Mouse (Mus musculus): ENCODE results near the gene Btnl10.
A peak's percentile ranks its signal among the peaks of the same experiment; 100 is the strongest.

The Btnl10 gene

DNA sequence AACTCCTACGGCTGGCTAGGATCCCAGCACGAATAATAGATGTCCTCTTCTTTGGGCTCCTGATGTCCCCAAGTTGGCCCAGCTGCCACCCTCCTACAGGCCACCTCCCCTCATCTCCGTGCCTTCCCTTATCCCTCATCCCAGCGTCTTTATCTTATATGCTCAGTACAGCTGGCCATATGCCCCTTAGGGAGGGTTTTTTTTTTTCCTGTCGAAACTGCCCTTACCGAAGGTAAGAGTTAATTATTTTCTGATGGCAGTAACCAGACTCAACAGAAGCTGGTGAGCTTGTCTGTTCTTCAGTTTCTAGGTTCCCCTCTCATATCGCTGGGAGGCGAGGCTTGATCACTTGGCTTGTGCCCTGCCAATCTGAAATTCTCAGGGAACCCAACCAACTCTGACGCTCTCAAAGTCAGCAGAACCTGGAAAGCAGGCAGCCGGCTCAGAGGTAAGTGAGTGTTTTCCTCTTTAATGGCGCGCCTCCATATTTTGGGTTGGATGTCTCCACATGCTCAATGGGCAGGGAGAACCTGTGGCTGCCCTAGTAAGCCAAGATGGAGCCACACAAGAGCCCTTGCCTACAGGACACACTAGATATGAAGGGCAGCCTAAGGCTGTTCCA, at the start of gene Btnl10:
Gene Btnl10, plus strand, starts transcription at position 164 of the 622 bp plus-strand sequence.
- DNase-seq (ENCODE audit: low read depth, low spot score) = no peak

DNA sequence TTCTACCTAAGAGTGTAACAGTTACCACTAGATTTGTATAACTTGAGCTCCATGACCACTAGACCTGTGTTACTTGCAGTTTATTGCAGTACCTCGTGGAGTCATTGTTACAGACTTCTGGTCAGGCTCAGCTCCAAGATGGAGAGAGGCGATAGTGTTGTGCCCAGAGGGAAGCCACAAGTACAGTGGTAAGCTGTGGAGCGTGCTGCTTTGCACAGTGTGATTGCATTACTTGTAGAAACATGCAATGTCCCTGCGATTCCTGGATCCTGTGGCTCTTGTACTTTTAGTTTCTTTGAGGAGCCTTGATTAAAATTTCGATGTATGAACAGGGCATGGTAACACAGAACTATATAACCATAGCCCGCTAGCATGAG, 49.8 kb upstream of the Btnl10 start:
- no peak for DNase-seq (ENCODE audit: low read depth, low spot score)

DNA sequence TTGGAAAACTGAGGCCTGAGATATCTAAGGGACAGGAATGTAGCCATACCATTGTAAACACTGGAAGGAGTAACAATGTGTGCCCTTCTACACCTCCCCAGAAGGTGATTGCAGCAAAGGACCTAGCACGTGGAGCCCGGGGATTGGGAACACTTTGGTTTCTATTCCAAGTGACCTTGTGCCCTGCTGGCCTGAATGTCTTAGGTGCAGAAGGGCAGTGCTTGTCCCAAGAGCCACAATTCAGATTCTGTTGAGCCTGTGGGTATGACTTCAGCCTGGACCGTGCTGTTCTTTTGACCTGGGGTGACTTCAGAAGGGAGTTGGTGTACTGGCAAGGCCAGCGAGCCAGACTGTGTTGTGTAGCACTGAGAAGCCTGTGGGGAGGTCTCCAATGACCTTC, 46.7 kb upstream of the Btnl10 start:
- no peak for DNase-seq (ENCODE audit: low read depth, low spot score)

DNA sequence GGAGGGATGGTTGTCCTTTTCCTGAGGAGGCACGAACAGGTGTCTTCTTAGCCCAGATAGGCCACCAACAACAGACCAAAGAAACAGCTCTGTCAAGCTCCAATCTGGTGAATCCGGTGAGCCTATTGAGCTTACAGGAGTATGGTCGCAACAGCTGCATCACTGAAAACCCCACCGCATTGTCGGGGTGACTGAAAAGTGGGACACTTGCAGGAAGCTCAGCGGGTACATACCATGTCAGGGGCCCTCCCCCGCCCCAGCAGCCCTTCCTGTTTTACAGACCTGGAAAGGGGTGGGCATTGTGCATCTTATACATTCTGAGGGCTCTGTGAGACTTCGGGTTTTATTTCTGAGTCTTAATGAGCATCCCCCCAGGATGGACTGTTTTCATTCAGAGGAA, 34.0 kb upstream of the Btnl10 start:
- no peak for DNase-seq (ENCODE audit: low read depth, low spot score)

DNA sequence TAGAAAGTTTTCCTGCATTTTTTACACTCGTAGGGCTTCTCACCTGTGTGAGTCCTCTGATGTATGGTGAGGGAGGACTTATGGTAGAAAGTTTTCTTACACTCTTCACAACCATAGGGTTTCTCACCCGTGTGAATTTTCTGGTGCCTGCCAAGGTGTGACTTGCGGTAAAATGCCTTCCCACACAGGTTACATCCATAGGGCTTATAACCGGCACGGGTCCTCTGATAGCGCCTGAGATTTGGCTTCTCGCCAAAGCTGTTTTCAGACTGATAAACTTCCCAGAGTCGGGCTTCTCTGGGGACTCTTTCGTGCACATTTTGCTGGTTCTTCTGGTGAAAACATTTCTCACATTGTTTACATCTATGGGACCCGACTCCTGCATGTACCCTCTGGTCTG, 27.2 kb upstream of the Btnl10 start:
- DNase-seq (ENCODE audit: low read depth, low spot score) = no peak

DNA sequence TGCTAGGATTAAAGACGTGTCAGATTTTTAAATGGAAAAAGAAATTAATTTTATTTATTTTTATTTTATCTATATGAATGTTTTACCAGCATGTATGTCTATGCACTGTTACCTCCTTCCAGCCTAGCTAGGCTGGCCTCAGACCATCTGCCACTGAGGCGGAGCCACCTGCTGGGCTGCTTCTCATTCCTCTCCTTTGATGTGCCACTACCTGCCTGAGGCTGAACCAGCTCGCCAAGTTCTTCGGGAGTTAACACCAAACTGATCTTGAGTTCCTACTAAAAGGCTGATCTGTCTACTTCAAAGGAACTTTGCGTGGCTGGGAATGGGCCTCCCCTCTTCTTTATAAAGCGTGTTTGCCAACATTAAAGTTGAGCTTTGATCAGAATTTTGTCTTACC, 23.3 kb upstream of the Btnl10 start:
- DNase-seq (ENCODE audit: low read depth, low spot score) = no peak

DNA sequence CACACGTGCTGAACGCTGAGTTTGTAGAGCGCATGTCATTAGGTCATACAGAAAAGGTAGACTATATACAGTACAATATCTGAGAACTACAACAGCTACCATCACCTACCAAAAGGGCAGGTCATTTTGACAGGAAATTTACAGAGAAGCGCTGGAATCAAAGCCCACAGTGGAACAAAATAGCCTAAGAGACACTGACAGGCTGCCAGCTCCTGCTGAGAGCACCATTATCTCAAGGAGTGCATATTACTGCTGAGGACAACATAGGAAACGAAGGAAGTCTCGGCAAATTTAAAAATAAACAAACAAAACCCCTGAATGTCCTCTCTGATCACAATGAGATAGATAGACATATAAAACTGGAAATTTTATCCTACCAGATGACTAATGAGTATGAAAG, 20.2 kb upstream of the Btnl10 start:
- DNase-seq (ENCODE audit: low read depth, low spot score) = no peak

DNA sequence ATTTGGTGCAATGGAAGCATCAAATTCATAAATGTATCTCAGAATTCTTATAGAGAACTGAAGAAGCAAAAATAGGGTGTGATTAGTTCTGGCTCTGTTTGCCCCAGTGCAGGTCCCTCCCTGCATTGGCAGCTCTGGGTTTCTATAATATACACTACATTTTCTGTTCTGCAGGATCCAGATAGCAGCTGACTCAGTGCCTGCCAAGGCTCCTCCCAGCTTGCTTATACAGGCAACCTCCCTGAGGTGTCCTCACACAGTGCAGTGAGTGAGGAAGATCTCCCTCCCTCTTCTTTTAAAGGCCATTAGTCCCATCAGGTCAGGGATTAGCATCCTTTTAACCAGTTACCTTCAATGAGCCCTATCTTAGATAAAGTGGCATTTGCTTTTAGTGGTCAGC, 16.6 kb upstream of the Btnl10 start:
- no peak for DNase-seq (ENCODE audit: low read depth, low spot score)

DNA sequence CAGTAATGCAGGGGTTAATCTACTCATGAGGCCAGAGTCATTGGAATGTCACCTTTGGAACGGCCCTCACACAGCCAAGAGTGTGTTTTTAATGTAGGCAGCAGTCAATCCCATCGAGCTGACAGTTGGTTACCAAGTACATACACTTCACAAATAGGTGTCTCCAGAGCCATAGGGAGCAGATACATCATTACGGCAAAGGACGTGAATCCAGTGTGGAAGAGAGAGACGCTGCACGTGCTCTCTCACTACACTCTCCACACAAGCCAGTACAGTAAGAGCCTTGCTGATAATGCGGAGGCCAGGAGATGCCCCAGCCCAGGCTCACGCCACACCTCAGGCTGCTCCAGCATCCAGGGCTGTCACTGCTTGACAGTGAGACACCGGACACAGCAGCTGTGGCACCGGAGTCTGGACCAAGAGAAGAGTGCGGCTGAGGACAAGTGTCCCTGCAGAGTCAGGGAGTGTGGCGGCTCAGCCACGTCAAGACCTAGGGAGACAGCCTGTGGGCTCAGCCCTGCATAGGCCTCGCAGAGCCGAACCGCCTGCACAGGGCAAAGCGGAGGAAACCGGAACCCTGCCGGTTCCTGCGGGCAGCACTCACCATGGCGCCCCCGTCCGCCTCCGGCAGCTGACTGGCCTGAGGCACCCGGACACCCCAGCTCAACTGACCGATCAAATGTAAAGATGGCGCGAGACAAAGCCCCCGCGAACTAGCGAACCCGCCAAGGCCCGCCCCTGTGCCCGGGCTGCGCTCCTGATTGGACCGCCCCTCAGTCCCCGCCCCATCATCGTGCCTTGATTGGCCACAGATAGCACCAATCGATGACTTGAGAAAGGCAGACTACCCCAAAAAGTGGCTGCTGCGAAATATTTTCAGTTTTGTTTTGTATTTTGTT, 13.9 kb upstream of the Btnl10 start, which contains the start of gene Zfp39:
Gene Zfp39, minus strand, starts transcription at position 715 of the 899 bp plus-strand sequence.
- DNase-seq (ENCODE audit: low read depth, low spot score) = peak; percentile 96

DNA sequence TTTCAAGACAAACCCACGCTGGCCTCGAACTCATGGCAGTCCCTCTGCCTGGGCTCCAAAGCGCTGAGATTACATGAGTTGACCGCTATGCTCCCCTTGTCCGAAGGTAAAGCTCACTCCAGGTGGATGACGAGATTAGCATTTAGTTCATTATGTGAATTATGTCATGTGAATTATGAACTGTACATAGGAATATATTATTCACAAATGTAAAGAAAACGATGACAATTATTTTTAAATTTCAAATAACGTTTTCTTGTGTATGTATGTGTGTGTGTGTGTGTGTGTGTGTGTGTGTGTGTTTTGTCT, 13.3 kb upstream of the Btnl10 start:
- DNase-seq (ENCODE audit: low read depth, low spot score) = no peak

DNA sequence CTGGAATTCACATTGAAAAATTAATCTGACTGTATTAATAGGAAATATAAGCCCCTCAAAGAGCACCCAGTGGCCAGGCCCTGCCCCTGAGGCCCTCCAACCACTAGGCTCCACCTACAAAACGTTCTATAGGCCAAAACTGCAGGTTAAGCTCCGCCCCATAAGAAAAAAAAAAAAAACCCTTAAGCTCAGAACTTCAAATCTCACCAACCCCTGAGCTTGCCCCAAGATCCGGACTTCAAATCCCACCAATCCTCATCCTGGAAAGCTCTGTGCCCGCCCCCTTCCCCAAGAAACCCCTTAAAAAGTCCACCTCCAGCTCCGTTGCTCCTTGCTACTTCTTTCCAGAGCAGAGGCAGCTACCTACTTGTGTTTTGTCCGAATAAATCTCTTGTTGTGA, 12.9 kb upstream of the Btnl10 start:
- DNase-seq (ENCODE audit: low read depth, low spot score) = peak; percentile 80

DNA sequence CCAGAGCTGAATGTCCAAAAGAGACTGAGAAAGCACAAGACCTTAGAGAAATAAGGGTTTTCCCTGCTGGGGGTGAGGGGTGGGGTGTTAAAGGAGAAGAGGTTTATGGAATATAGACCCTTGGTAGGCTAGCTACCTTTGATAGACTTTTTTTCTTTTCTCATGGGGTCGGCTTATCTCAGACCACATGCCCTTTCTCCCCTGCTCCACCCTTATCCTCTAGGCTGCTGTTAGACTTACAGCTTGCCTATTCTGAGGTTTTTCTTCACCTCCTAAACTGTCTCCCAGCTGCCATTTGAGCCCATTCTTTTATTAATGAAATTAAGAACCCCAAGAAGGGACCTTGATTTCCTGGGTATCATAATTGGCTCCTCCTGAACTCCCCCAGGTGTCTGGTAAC, 3.9 kb upstream of the Btnl10 start:
- no peak for DNase-seq (ENCODE audit: low read depth, low spot score)

DNA sequence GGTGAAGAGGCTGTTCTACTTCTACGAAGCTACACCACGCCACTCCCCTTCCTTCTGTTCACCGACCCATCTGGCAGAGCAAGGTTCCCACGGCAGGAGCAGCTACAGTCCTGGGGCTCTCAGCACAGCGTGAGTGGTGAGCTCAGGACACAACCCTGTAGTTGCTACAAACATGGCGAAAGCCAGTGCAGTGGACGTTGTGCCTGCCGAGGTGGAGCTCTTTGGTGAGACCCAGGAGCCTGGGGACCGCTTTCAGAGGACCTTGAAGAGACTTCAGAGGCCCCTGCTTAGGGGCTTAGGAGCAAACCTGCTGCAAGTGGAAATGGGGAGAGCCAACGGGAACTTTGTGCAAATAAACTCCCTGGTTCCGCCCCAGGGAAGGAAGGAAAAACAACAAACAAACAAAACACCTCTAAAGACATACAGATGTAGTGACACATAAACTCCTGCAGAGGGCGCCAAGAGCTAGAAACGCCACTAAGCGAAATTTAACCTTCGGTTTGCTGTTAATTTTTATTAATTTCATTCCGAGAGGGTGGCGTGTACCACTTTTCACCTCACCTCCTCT, 3.2 kb upstream of the Btnl10 start:
- peak; percentile 53 for DNase-seq (ENCODE audit: low read depth, low spot score)

DNA sequence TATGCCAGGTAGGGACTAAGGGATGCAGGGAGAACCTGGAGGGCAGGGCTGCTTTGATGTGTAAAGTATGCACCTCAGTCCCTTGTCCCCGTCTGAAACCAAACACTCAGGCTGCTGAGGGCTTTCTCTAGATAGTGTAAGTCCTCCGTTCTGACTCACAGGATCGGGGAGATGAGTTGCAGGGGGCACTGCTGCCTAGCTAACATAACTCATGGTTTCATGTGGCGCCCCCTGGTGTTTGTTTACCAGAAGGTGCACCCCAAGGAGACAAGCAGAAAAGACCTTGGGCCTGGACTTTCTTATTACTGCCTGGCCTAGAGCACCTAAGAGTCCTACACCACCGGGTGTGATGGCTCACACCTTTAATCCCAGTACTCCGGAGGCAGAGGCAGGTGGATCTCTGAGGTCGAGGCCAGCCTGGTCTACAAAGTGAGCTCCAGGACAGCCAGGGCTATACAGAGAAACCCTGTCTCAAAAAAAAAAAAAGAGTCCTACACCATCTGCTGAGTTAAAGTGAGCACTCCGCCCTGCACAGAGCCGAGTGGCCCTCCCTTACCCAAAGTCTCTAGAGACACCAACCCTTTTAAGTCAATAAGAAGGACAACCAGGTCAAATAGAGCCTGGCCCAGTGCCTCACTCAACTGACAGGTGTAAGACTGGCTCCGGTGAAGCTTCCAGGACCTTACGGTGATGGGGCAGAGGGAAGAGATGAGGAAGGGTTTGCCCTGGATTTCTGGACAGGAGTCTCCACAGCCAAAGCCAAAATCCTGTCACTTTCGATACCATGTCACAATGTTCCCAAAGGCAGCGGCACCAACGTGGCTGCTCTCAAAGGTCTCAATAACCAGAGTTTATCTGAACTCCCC, 596 bp upstream of the Btnl10 start:
- DNase-seq (ENCODE audit: low read depth, low spot score) = peak; percentile 76

DNA sequence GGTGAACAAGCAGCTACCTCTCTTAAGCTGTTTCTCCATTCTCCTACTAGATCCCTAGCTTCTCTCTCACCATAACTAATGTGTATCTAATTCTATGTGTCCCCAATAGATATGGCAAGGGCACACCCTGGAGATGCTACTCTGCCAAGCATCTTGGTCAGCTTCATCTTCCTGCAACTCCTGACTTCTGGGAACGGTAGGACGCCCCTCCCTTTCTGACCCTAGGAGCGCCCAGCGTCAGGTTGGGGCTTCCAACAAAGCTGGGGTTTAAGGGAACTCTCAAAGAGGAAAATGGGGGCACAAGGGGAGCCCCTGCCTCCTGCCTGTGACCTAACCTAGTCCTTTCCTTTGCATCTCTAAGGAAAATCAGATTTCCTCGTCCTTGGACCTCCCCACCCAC, 1.1 kb downstream of the Btnl10 start:
- DNase-seq (ENCODE audit: low read depth, low spot score) = no peak

DNA sequence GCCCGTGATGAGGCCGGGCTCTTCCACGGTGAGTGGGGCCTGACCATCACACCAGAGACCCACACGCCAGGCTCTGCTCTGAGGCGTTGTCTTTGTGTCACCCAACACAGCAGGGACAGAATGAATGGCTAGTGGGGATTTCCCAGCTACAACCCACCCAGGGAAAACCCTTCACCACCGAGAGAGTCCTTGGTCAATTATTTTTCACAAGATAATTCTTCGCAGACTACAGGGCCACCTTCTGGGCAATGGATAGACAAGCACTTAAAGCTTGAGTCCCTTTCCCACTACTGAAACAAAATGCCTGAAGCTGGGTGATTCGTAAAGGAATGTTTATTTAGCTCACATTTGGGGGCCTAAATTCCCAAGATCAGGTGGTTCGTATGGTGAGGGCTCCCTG, 4.7 kb downstream of the Btnl10 start:
- no peak for DNase-seq (ENCODE audit: low read depth, low spot score)

DNA sequence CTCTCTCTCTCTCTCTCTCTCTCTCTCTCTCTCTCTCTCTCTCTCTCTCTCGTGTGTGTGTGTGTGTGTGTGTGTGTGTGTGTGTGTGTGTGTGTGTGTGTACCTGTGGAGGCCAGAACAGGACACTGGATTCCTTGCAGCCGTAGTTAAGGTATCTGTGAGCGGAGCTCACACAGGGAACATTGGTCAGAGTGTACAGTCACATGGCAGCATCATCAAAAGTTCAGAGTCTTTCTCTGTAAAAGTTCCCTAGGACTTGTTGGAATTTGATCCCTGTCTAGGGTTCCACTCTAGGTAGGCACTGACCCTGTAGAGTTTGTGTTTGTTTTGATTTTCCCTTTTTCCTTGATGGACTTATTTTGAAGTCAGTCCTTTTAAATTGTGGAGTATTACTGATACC, 8.9 kb downstream of the Btnl10 start:
- DNase-seq (ENCODE audit: low read depth, low spot score) = no peak

DNA sequence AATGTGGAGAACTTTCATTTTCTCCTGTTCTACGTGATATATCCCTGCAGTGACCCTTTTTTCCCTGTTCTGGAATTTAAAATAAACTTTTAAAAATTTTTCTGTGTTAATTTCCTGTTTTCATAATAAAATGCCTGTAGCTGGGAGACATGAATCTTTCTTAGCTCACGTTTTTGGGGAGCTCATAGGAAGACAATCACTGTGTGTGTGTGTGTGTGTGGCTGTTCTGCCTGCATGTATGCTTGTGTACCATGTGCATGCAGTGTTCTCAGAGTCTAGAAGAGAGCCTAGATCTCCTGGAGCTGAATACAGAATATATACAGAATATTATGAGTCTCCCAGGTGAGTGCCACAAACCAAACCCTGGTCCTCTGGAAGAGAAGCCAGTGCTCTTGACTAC, 9.3 kb downstream of the Btnl10 start:
- DNase-seq (ENCODE audit: low read depth, low spot score) = no peak

DNA sequence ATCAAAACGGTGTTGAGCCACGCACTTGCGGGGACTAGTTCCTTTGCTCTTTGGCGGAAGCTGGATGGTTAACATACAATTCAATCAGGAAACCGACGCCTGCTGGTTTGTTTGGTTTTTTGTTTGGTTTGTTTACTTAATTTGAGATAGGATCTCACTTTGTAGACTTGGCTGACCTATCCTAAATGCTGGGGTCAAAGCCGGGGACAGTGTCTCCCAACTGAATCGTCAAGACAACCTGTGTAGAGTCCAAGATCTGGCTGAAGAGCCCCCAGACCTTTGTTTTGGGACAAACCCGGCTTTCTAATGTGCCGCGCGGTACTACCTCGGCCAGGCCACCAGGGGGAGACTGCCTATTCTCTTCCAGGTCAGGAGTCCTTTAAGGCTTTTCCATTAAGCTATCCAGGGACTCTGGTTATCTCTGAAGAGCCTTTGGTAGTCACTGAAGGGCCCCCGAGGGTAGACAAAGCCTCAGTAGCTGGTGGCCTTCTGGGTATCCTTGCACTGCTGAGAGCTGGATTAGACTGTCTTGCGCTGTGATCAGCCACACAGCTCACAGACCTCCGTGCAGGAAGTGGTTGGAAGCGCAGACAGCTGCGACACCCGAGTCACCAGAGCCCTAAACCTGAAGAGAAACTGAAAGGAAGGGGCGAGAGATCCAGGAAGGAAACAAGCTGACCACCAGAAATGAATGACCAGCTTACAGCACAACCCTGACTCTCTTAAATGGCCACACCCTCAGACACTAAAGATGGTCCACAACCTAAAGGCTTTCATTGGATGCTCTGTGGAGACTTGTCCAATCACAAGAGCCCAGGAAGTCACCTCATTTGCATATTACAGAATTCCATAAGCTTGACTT, 10.3 kb downstream of the Btnl10 start:
- DNase-seq (ENCODE audit: low read depth, low spot score) = peak; percentile 86

DNA sequence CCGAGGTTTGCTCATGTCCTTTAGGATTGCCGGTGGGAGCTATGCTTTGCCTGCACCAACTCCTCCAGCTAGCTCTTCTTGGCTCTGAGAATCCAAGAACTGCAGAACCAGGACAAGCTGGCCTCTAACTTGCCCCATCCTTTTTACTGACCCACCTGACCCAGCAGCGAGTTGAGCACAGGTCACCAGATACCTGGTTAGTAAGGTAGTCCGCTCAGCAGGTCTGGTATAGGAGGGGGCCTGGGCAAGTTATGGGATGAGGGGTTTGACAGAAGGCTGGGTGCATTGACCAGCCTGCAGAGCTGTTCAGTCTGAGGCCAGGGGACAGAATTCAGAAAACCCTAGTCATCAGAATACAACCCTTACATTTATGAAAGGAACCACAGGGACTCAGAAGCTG, 11.3 kb downstream of the Btnl10 start:
- DNase-seq (ENCODE audit: low read depth, low spot score) = no peak

DNA sequence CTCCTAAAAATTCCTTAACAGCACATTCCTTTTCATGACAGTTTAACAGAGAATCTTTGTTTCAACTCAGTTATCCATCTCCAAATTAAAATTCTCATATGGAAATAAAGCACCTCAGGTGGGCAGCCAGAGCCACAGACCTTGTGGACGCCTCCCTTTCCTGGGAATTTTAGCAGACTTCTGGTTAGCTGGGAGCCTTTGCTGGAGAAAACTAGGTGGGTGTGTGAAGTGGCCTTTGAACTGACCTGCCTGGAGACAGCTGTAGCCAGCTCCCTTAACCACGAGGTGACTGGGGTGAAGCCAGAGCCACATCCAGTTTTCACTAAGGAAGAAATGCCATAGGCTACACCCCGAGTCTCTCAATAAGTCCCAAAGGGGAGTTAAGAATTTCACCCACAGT, 11.9 kb downstream of the Btnl10 start:
- no peak for DNase-seq (ENCODE audit: low read depth, low spot score)
